Mouse (Mus musculus): Measurements from ENCODE around the gene Cldn7. TPM values are rescaled to one million over a fixed set of nuclear protein-coding genes. Genes with fewer than 3 reads are reported as not detected.
A peak's percentile ranks its signal among the peaks of the same experiment; 100 is the strongest.
"Not testable (repeated sequence)": the region's sequence is repeated elsewhere in the genome, so short reads cannot be mapped to it uniquely, and the experiment has no call there.

The Cldn7 gene
- polyA plus RNA-seq (2014; fragmentation: Nextera tagmentation; extraction: Ambion mirVana): 425 and 461 TPM in 2 replicates

DNA sequence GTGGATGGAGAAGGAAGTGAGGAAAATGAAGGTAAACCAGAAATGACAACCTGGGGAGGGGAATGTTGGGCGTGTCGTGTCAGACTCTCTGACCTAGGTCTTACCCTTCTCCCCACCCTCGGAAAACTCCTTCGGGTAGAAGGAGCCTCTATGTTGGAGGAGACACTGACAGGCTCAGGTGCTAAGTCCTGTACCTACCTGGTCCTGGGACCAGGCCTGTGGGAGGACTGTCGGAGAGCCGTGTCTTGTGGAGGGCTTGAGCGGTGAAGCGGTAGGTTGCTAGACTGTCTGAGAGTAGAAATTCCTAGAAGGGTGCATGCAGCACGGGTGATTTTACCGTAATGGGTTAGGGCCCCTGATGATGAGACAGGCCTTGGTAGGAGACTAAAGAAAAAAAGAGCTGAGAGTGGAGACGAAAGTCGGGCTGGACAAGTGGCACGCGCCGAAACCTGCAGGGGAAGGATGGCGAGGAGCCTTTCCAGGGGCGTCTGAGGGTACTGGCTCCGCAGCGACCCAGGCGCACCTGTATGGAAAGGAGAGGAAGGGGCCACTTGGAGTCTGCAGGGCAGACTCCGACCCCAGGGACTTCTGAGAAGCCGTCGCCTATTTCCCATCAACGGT, at the start of gene Cldn7:
Gene Cldn7, plus strand, starts transcription at position 130 of the 621 bp plus-strand sequence.
- H3K27ac ChIP-seq (ENCODE audit: low read depth): peak within 1 kb of the TSS; percentile 92
- 7% methylated on average over 24 of the region's 24 CpGs for WGBS
- H3K4me1 ChIP-seq (replicated peaks; ENCODE audit: control insufficient read depth, insufficient read depth, low read length): peaks cover 5% of the 10 kb centered on the region; the same call in 1 of the 2 replicates
- ATAC-seq (replicated peaks; ENCODE audit: low FRiP score, low TSS enrichment, low read depth): 0 out of 2 replicates have a peak, but pooled peaks have one; percentile 10
- H3K9ac ChIP-seq (ENCODE audit: low read length): peak within 1 kb of the TSS; percentile 64
- H3K4me2 ChIP-seq (ENCODE audit: low read length): peak within 1 kb of the TSS; percentile 57
- H3K36me3 ChIP-seq (ENCODE audit: control insufficient read depth, insufficient read depth, low read length): peaks cover 19% of the 10 kb centered on the region
- H3K9me3 ChIP-seq (ENCODE audit: control insufficient read depth, low read length): no peaks in the 10 kb centered on the region
- H3K27me3 ChIP-seq (replicated peaks; ENCODE audit: control insufficient read depth, insufficient read depth, low read length): peaks cover 51% of the 10 kb centered on the region
- peak within 1 kb of the TSS; percentile 46 for H3K4me3 ChIP-seq (ENCODE audit: low read depth, low read length)
- peak; percentile 71 for DNase-seq (ENCODE audit: low spot score)

DNA sequence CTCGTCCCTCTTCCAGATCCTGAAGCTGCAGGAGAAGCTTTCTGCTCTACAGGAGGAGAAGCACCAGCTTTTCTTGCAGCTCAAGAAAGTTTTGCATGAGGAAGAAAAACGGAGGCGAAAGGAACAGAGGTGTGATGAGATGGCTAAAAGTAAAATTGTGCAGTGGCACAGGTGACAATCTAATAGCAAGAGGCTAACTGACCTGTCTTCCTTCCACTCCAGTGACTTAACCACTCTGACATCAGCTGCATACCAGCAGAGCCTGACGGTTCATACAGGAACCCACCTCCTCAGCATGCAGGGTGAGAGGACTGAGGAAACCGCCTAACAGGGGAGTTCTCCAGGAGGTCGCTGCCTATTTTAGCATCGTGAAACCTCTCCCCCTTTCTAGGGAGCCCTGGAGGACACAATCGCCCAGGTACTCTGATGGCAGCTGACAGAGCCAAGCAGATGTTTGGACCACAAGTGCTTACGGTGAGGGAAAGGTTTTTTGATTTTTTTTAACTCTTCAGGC, 49.6 kb upstream of the Cldn7 start:
- Histone ChIP-seq H3K4me3 (ENCODE audit: low read depth, low read length) (peak overlapping the region; percentile 85), H3K4me1 (replicated peaks; ENCODE audit: control insufficient read depth, insufficient read depth, low read length) (peaks cover 21% of the 10 kb centered on the region), H3K27me3 (replicated peaks; ENCODE audit: control insufficient read depth, insufficient read depth, low read length) (no peaks in the 10 kb centered on the region), H3K27ac (ENCODE audit: low read depth) (no peak overlapping the region), H3K4me2 (ENCODE audit: low read length) (peak overlapping the region; percentile 87), H3K36me3 (ENCODE audit: control insufficient read depth, insufficient read depth, low read length) (peaks cover 84% of the 10 kb centered on the region), H3K9me3 (ENCODE audit: control insufficient read depth, low read length) (no peaks in the 10 kb centered on the region), H3K9ac (ENCODE audit: low read length) (peak overlapping the region; percentile 86; the same call in 1 of the 2 replicates)
- WGBS: 35% methylated on average over 9 of the region's 9 CpGs
- ATAC-seq (replicated peaks; ENCODE audit: low FRiP score, low TSS enrichment, low read depth): no peak
- no peak for DNase-seq (ENCODE audit: low spot score)

DNA sequence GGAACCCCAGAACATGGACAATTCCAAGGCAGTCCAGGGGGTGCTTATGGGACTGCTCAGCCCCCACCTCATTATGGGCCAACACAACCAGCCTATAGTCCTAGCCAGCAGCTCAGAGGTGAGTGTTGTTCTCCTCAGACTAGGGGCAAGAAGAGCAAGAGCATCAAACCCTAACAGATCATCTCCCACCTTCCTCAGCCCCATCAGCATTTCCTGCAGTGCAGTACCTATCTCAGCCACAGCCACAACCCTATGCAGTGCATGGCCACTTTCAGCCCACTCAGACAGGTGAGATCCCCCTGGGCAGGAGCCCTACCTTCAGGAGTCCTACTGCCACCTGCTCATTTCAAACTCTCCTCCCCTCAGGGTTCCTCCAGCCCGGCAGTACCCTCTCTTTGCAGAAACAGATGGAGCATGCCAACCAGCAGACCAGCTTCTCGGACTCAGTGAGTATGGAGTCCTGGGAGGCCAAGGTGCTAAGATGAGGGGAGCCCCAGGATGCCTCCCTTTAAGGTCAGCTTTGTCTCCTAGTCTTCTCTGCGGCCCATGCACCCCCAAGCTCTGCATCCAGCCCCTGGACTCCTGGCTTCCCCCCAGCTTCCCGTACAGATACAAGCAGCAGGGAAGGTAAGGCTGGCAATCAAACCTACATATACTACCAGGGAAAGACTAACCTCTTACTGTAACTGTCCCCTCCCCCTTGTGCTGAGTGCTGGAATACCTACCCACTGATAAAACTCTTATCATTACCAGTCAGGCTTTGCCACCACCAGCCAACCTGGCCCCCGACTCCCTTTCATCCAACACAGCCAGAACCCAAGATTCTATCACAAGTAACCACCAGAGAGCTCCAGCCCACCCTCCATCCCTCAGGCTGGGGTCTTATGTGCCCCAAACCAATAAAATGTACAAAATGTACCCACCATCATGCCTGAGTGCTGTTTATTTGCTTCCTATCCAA, 48.6 kb upstream of the Cldn7 start:
- H3K4me3 ChIP-seq (ENCODE audit: low read depth, low read length): no peak overlapping the region
- H3K27ac ChIP-seq (ENCODE audit: low read depth): no peak overlapping the region
- peak overlapping the region; percentile 87; the same call in 1 of the 2 replicates for H3K4me2 ChIP-seq (ENCODE audit: low read length)
- H3K36me3 ChIP-seq (ENCODE audit: control insufficient read depth, insufficient read depth, low read length): peaks cover 74% of the 10 kb centered on the region
- DNase-seq (ENCODE audit: low spot score) (no peak), ATAC-seq (replicated peaks; ENCODE audit: low FRiP score, low TSS enrichment, low read depth) (no peak)
- no peak overlapping the region for H3K9ac ChIP-seq (ENCODE audit: low read length)
- peaks cover 21% of the 10 kb centered on the region for H3K4me1 ChIP-seq (replicated peaks; ENCODE audit: control insufficient read depth, insufficient read depth, low read length)
- H3K27me3 ChIP-seq (replicated peaks; ENCODE audit: control insufficient read depth, insufficient read depth, low read length): no peaks in the 10 kb centered on the region
- 64% methylated on average over 5 of the region's 5 CpGs for WGBS
- H3K9me3 ChIP-seq (ENCODE audit: control insufficient read depth, low read length): no peaks in the 10 kb centered on the region

DNA sequence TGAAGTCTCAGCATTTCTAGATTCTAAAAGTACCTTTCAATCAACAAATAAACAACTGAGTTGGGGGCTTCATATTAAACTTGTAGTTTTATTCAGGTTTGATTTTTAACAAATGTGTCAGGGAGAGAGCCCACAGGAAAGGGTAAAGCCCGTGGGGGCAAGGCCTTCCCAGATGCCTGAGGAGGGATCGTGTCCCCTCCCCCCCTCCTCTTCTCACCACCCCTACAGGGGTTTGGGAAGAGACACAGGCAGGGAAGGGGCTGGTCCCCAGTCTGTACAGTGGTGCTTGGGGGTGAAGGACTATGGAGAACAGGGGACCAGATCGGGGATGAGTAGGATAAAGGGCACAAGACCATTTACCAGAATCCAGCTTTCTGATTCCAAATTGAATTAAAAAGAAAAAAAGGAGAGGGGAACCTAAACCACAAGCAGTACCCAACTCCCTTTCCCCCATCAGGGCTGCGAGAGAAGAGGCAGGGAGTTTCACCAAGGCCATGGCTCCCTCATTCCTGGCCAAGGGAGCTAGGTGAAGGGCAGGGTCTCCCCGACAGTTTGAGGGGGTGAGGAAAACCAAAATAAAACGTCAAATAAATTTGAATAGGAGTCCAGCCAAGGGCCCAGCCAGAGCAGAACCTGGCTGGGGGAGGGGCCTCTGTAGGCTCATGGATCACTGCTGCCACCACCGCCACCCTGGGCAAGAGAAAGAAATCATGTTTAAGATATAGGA, 47.8 kb upstream of the Cldn7 start:
- ATAC-seq (replicated peaks; ENCODE audit: low FRiP score, low TSS enrichment, low read depth); H3K9ac ChIP-seq (ENCODE audit: low read length); H3K4me2 ChIP-seq (ENCODE audit: low read length); DNase-seq (ENCODE audit: low spot score); H3K27ac ChIP-seq (ENCODE audit: low read depth); H3K9me3 ChIP-seq (ENCODE audit: control insufficient read depth, low read length); H3K4me3 ChIP-seq (ENCODE audit: low read depth, low read length); H3K27me3 ChIP-seq (replicated peaks; ENCODE audit: control insufficient read depth, insufficient read depth, low read length): not testable (repeated sequence)
- H3K4me1 ChIP-seq (replicated peaks; ENCODE audit: control insufficient read depth, insufficient read depth, low read length): peaks cover 21% of the 10 kb centered on the region
- WGBS: 54% methylated on average over 7 of the region's 7 CpGs
- H3K36me3 ChIP-seq (ENCODE audit: control insufficient read depth, insufficient read depth, low read length): peaks cover 65% of the 10 kb centered on the region

DNA sequence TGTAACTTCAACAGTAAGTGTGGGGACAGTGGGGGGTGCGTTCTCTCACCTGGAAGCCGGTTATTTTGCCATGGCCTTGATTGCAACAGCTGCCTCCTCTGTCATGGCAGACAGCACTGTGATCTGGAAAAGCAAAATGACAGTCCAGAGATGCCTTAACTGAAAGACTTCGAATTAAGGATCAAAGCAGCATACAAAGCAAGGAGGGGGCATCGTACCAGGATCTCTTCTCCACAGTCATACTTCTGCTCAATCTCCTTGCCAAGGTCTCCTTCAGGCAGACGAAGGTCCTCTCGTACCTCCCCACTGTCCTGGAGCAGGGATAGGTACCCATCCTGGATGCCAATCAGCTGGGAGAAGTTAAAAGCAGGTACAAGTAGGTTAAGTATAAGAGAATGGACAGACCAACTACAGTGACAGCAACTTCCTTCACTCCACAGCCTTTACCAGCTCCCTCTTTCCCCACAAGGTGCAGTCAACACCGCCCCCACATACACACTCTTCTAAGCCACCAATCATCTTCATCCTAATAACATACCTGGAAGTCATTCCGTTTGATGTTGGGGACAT, 47.1 kb upstream of the Cldn7 start:
- Histone ChIP-seq H3K4me2 (ENCODE audit: low read length) (no peak overlapping the region), H3K4me3 (ENCODE audit: low read depth, low read length) (no peak overlapping the region), H3K9me3 (ENCODE audit: control insufficient read depth, low read length) (no peaks in the 10 kb centered on the region), H3K27ac (ENCODE audit: low read depth) (no peak overlapping the region), H3K36me3 (ENCODE audit: control insufficient read depth, insufficient read depth, low read length) (peaks cover 59% of the 10 kb centered on the region), H3K9ac (ENCODE audit: low read length) (no peak overlapping the region), H3K4me1 (replicated peaks; ENCODE audit: control insufficient read depth, insufficient read depth, low read length) (peaks cover 21% of the 10 kb centered on the region), H3K27me3 (replicated peaks; ENCODE audit: control insufficient read depth, insufficient read depth, low read length) (no peaks in the 10 kb centered on the region)
- WGBS: 85% methylated on average over 8 of the region's 8 CpGs
- DNase-seq (ENCODE audit: low spot score) (no peak), ATAC-seq (replicated peaks; ENCODE audit: low FRiP score, low TSS enrichment, low read depth) (no peak)

DNA sequence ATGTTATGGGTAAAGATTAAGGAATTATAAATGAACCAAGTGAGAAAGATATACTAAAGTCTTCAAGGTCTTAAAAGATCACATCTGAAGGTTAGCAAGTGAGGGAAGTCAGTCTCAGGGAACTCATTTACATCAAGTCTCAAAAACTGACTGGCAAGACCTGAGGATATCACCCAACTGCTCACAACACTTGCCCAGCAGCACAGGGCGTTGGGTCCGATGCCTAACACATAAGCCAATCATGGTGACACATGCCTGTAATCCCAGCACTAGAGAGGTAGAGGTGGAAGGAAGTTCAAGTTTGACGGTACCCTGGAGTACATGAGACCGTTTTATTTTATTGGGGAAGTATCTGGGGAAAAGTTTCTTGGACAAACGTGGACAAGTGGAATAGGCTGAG, 46.5 kb upstream of the Cldn7 start:
- no peak for ATAC-seq (replicated peaks; ENCODE audit: low FRiP score, low TSS enrichment, low read depth)
- no peaks in the 10 kb centered on the region for H3K9me3 ChIP-seq (ENCODE audit: control insufficient read depth, low read length)
- H3K9ac ChIP-seq (ENCODE audit: low read length): no peak overlapping the region
- H3K4me1 ChIP-seq (replicated peaks; ENCODE audit: control insufficient read depth, insufficient read depth, low read length): peaks cover 21% of the 10 kb centered on the region
- no peak overlapping the region for H3K4me2 ChIP-seq (ENCODE audit: low read length)
- DNase-seq (ENCODE audit: low spot score): no peak
- no peaks in the 10 kb centered on the region for H3K27me3 ChIP-seq (replicated peaks; ENCODE audit: control insufficient read depth, insufficient read depth, low read length)
- H3K4me3 ChIP-seq (ENCODE audit: low read depth, low read length): no peak overlapping the region
- peaks cover 53% of the 10 kb centered on the region for H3K36me3 ChIP-seq (ENCODE audit: control insufficient read depth, insufficient read depth, low read length)
- 83% methylated on average over 5 of the region's 5 CpGs for WGBS
- H3K27ac ChIP-seq (ENCODE audit: low read depth): no peak overlapping the region

DNA sequence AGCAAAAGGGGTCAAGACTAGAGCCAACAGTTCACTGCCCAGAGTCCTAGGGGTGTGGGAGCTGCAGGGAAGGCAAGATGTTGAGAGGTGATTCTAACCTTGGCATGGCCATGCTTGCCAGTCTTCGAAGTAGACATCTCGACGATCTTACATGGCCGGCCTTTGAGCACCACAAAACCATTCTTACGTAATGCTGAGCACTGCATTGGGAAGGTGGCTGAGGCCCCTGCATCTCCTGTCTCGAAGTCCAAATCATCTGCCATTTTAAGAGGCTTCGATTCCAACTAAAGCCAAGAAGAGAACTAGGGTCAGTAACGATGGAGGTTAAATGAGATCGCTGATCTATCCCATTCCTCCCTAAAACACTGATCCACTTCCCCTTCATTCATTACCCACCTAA, 45.5 kb upstream of the Cldn7 start:
- 83% methylated on average over 9 of the region's 9 CpGs for WGBS
- H3K9ac ChIP-seq (ENCODE audit: low read length): peak overlapping the region; percentile 98; the same call in 1 of the 2 replicates
- no peak for DNase-seq (ENCODE audit: low spot score)

More for the DNA sequence above, 45.5 kb upstream of the Cldn7 start:
- ATAC-seq (replicated peaks; ENCODE audit: low FRiP score, low TSS enrichment, low read depth): no peak
- Histone ChIP-seq H3K27me3 (replicated peaks; ENCODE audit: control insufficient read depth, insufficient read depth, low read length) (no peaks in the 10 kb centered on the region), H3K4me2 (ENCODE audit: low read length) (peak overlapping the region; percentile 90), H3K4me1 (replicated peaks; ENCODE audit: control insufficient read depth, insufficient read depth, low read length) (peaks cover 21% of the 10 kb centered on the region), H3K4me3 (ENCODE audit: low read depth, low read length) (peak overlapping the region; percentile 86), H3K9me3 (ENCODE audit: control insufficient read depth, low read length) (no peaks in the 10 kb centered on the region), H3K36me3 (ENCODE audit: control insufficient read depth, insufficient read depth, low read length) (peaks cover 49% of the 10 kb centered on the region), H3K27ac (ENCODE audit: low read depth) (peak overlapping the region; percentile 91; the same call in 1 of the 2 replicates)
